Mouse (Mus musculus): ENCODE measurements around the gene Nrde2.

- TF ChIP-seq CTCF (IDR thresholded peaks at IDR 0.05; ENCODE audit: low read depth) (no peak), EP300 (IDR thresholded peaks at IDR 0.05; ENCODE audit: low read depth) (no peak)
These were observed 13.0 kb upstream of the Nrde2 start for GRCm38 (mm10) chr12:100172481-100172880.

All from heart, postnatal 0 days (tissue).